Mouse (Mus musculus): ENCODE results near the gene Zfp978. TPM values are rescaled to one million over a fixed set of nuclear protein-coding genes. Genes with fewer than 3 reads are reported as not detected.

Zfp978 gene
- polyA plus RNA-seq, 1 experiment from 2014 or later, result not detected

DNA sequence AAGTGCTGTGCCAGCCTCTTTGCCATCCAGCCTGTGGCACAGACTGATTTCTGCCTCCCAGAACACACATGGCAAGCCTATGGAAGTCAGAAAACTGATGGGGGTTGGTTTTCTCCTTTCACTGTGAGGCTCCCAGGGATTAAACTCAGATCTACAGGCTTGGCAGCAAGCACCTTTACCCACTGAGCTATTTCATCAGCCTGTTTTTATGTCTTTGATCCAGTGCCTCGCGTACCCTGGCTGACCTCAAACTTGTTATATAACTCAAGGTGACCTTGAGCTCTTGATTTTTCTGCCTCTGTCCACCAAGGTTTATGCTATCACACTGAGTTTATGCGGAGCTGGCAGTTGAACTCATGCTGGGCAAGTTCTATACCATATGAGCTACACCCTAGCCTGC is 71.9 kb downstream of the Zfp978 start:
- Histone ChIP-seq H3K4me1 (replicated peaks; ENCODE audit: control insufficient read depth, insufficient read depth, low read length) (no peaks in the 10 kb centered on the region), H3K9me3 (ENCODE audit: control insufficient read depth) (peaks cover 31% of the 10 kb centered on the region), H3K27me3 (replicated peaks; ENCODE audit: control insufficient read depth, insufficient read depth, low read length) (no peaks in the 10 kb centered on the region), H3K4me2 (replicated peaks; ENCODE audit: low read depth) (no peak overlapping the region), H3K4me3 (ENCODE audit: low read depth, low read length) (no peak overlapping the region), H3K9ac (ENCODE audit: low read depth, low read length) (no peak overlapping the region), H3K27ac (ENCODE audit: low read depth, low read length) (no peak overlapping the region), H3K36me3 (ENCODE audit: control insufficient read depth, insufficient read depth) (no peaks in the 10 kb centered on the region)
- WGBS, result 39% methylated on average over 3 of the region's 3 CpGs
- peak; percentile 12; the same call in 1 of the 2 replicates for ATAC-seq
- no peak for TF ChIP-seq CTCF (IDR thresholded peaks at IDR 0.05; ENCODE audit: low read depth)

DNA sequence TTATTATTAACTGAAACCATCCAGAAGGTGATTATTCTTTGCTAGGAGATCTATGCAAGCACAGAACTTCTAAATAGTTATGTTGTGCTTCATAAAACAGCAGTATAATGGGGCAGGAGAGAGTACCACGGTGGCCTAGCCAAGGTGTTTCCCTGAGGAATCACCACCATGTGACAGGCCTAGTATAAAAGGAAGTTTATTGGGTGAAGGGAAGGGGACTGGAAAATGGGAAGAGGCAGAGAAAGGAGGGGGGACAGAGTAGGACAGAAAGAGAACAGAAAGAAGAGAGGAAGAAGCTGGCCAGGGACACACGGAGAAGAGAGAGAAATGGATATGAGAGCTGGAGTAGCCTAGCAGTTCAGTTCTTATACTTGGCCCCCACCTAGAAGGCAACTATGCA is 72.8 kb downstream of the Zfp978 start:
- ATAC-seq, result peak; percentile 32; the same call in 1 of the 2 replicates

More for the DNA sequence above, 72.8 kb downstream of the Zfp978 start:
- Histone ChIP-seq H3K4me2 (replicated peaks; ENCODE audit: low read depth) (no peak overlapping the region), H3K36me3 (ENCODE audit: control insufficient read depth, insufficient read depth) (no peaks in the 10 kb centered on the region), H3K27me3 (replicated peaks; ENCODE audit: control insufficient read depth, insufficient read depth, low read length) (no peaks in the 10 kb centered on the region), H3K9ac (ENCODE audit: low read depth, low read length) (no peak overlapping the region), H3K4me1 (replicated peaks; ENCODE audit: control insufficient read depth, insufficient read depth, low read length) (no peaks in the 10 kb centered on the region), H3K9me3 (ENCODE audit: control insufficient read depth) (peaks cover 32% of the 10 kb centered on the region), H3K27ac (ENCODE audit: low read depth, low read length) (no peak overlapping the region), H3K4me3 (ENCODE audit: low read depth, low read length) (no peak overlapping the region)
- 45% methylated on average over 2 of the region's 2 CpGs for WGBS
- no peak for TF ChIP-seq CTCF (IDR thresholded peaks at IDR 0.05; ENCODE audit: low read depth)

Other genes with a start within 250 kb of the Zfp978 start
- 9.1 and 9.9 TPM in 2 replicates for gene Zfp991, start 229.3 kb upstream of the Zfp978 start, polyA plus RNA-seq (2015; fragmentation: Nextera tagmentation; extraction: Ambion mirVana)
- gene Zfp988, start 55.6 kb upstream of the Zfp978 start, polyA plus RNA-seq (2015; fragmentation: Nextera tagmentation; extraction: Ambion mirVana), result 0.17 and 0.18 TPM in 2 replicates
- gene Zfp982, start 131.1 kb downstream of the Zfp978 start, polyA plus RNA-seq (2015; fragmentation: Nextera tagmentation; extraction: Ambion mirVana), result 1.7 and 2.0 TPM in 2 replicates
- gene Gm16503, start 178.9 kb downstream of the Zfp978 start, polyA plus RNA-seq (2015; fragmentation: Nextera tagmentation; extraction: Ambion mirVana), result 0.05 and 0.20 TPM in 2 replicates
- 0.23 and 0.33 TPM in 2 replicates for gene Zfp985, start 192.0 kb downstream of the Zfp978 start, polyA plus RNA-seq (2015; fragmentation: Nextera tagmentation; extraction: Ambion mirVana)